Mouse (Mus musculus): ENCODE data around the gene Fgfr2.

GRCm38 (mm10) chr7:130980130-130980529 lies 2143.0 kb downstream of the Fgfr2 start:
- no peak for TF ChIP-seq POLR2A (IDR thresholded peaks at IDR 0.05; ENCODE audit: low read depth, low read length)
- TF ChIP-seq CTCF (conservative IDR thresholded peaks at IDR 0.05; ENCODE audit: insufficient read depth, insufficient read length, low read depth, low read length), result no peak

Measured in kidney, adult 2 months (tissue).